Mouse (Mus musculus): Measurements from ENCODE around the gene Nek7.

GRCm38 (mm10) chr1:138654212-138654611 lies 34.3 kb upstream of the Nek7 start:
- TF ChIP-seq CTCF (IDR thresholded peaks at IDR 0.05; ENCODE audit: extremely low read depth, insufficient read depth, low read length) (no peak), POLR2A (IDR thresholded peaks at IDR 0.05; ENCODE audit: extremely low read depth, insufficient read depth, low read length) (no peak)

All from cortical plate, adult 2 months (tissue).